Mouse (Mus musculus) mouse embryonic stem cell (cell line): ENCODE results near the gene Efcab3.

Source experiments
- in situ Hi-C, 2 experiments: fragments of 300-500 bp; cut with MboI; formaldehyde crosslinking; loops; 1 replicate in 1 of 2; 3 replicates in 1 of 2; pipeline ENCODE4 v1.14.3; 2019 to 2020; ENCODE audit warnings: low sequenced_read_pairs in 2 of 2, low pct_unique_long_range_greater_than_20kb in 1 of 2, mixed read lengths in 1 of 2; ENCODE audit not compliant: unreplicated experiment in 1 of 2

The Efcab3 gene

GRCm38 (mm10) chr11:105144508-105145210 lies 81.3 kb downstream of the Efcab3 start:
- in situ Hi-C loops = no loop called here

GRCm38 (mm10) chr11:105145211-105145610 lies 81.8 kb downstream of the Efcab3 start:
- in situ Hi-C loops = no loop called here

- in situ Hi-C loops = no loop called here
Measured at GRCm38 (mm10) chr11:105146593-105146992, 83.2 kb downstream of the Efcab3 start, which contains the start of gene Gm10842. TSS of gene Gm10842 (plus strand) at chr11:105146893.

- in situ Hi-C loops = no loop called here
Measured at GRCm38 (mm10) chr11:105149353-105149752, 86.0 kb downstream of the Efcab3 start.

GRCm38 (mm10) chr11:105149766-105150165 lies 86.4 kb downstream of the Efcab3 start:
- in situ Hi-C loops = loop anchor here (25.0 kb wide), 1 partner anchor 862 kb away; no protein-coding TSS in a partner anchor

GRCm38 (mm10) chr11:105150691-105151090 lies 87.3 kb downstream of the Efcab3 start:
- in situ Hi-C loops = loop anchor here (25.0 kb wide), 1 partner anchor 863 kb away; no protein-coding TSS in a partner anchor

GRCm38 (mm10) chr11:105151226-105152016 lies 88.0 kb downstream of the Efcab3 start:
- in situ Hi-C loops = loop anchor here (25.0 kb wide), 1 partner anchor 864 kb away; no protein-coding TSS in a partner anchor

- in situ Hi-C loops = loop anchor here (25.0 kb wide), 1 partner anchor 865 kb away; no protein-coding TSS in a partner anchor
Measured at GRCm38 (mm10) chr11:105152017-105152300, 88.6 kb downstream of the Efcab3 start.

- in situ Hi-C loops = loop anchor here (25.0 kb wide), 1 partner anchor 865 kb away; no protein-coding TSS in a partner anchor
Measured at GRCm38 (mm10) chr11:105152357-105152899, 89.0 kb downstream of the Efcab3 start.

- in situ Hi-C loops = loop anchor here (25.0 kb wide), 1 partner anchor 866 kb away; no protein-coding TSS in a partner anchor
Measured at GRCm38 (mm10) chr11:105153068-105153833, 89.9 kb downstream of the Efcab3 start.

GRCm38 (mm10) chr11:105155915-105156314 lies 92.5 kb downstream of the Efcab3 start:
- in situ Hi-C loops = loop anchor here (25.0 kb wide), 1 partner anchor 869 kb away; no protein-coding TSS in a partner anchor

- in situ Hi-C loops = loop anchor here (25.0 kb wide), 1 partner anchor 870 kb away; no protein-coding TSS in a partner anchor
Measured at GRCm38 (mm10) chr11:105156748-105157267, 93.4 kb downstream of the Efcab3 start.

GRCm38 (mm10) chr11:105158047-105158446 lies 94.7 kb downstream of the Efcab3 start:
- in situ Hi-C loops = loop anchor here (25.0 kb wide), 1 partner anchor 871 kb away; no protein-coding TSS in a partner anchor

- in situ Hi-C loops = loop anchor here (25.0 kb wide), 1 partner anchor 873 kb away; no protein-coding TSS in a partner anchor
Measured at GRCm38 (mm10) chr11:105159673-105160360, 96.4 kb downstream of the Efcab3 start.

GRCm38 (mm10) chr11:105161411-105161810 lies 98.0 kb downstream of the Efcab3 start:
- in situ Hi-C loops = loop anchor here (25.0 kb wide), 1 partner anchor 874 kb away; no protein-coding TSS in a partner anchor

GRCm38 (mm10) chr11:105164516-105165510 lies 101.4 kb downstream of the Efcab3 start:
- in situ Hi-C loops = loop anchor here (25.0 kb wide), 1 partner anchor 878 kb away; no protein-coding TSS in a partner anchor
